Mouse (Mus musculus) kidney, adult 8-10 months (tissue): ENCODE measurements around the gene Olfr345.

Experiments used
- DNase-seq, 2 experiments: peaks; one replicate each; pipeline ENCODE4 v3.0.0; 2022

Olfr345 gene

GRCm38 (mm10) chr2:36639741-36640140, at the start of gene Olfr345:
Gene Olfr345, plus strand, starts transcription at chr2:36640041.
- no peak for DNase-seq

- DNase-seq = no peak
Observed at GRCm38 (mm10) chr2:36685488-36685887, 45.6 kb downstream of the Olfr345 start, which contains the start of gene Olfr346. Gene Olfr346, plus strand, starts transcription at chr2:36685788.
